Mouse (Mus musculus) bone marrow macrophage, adult 2 months (primary cell): ENCODE measurements around the gene Hoxc5. TPM values are rescaled to one million over a fixed set of nuclear protein-coding genes. Genes with fewer than 3 reads are reported as not detected.

ENCODE experiments used
- H3K27ac ChIP-seq: 2 replicates; pipeline ENCODE4 v1.5.1; 2012; ENCODE audit warnings: low read depth, low read length; ENCODE audit not compliant: insufficient read depth
- H3K4me1 ChIP-seq: 2 replicates; pipeline ENCODE4 v1.6.1; 2012; ENCODE audit warnings: low read length; ENCODE audit not compliant: control insufficient read depth, insufficient read depth
- H3K4me3 ChIP-seq: 2 replicates; pipeline ENCODE4 v1.5.1; 2012; ENCODE audit warnings: mild to moderate bottlenecking, low read length, moderate library complexity; ENCODE audit not compliant: insufficient read depth
- CTCF ChIP-seq: IDR thresholded peaks from 2 replicates; pipeline ENCODE4 v1.5.1; 2012; ENCODE audit warnings: low read depth, mild to moderate bottlenecking, low read length, moderate library complexity
- POLR2A ChIP-seq: IDR thresholded peaks from 2 replicates; pipeline ENCODE4 v1.6.1; 2012; ENCODE audit warnings: mild to moderate bottlenecking, low read depth, low read length, borderline replicate concordance
- polyA plus RNA-seq: library from polyadenylated mRNA; stranded (reverse); fragments of >200 nt; gene quantifications from 2 replicates; pipeline ENCODE4 v1.2.4, GENCODE M21; 2012; ENCODE audit not compliant: missing spikeins, insufficient read depth, insufficient read length

Gene Hoxc5
- polyA plus RNA-seq: not detected in 2 replicates

DNA sequence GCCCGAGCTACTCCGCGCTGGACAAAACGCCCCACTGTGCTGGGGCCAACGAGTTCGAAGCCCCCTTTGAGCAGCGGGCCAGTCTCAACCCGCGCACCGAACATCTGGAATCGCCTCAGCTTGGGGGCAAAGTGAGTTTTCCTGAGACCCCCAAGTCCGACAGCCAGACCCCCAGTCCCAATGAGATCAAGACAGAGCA, at the start of gene Hoxc5:
Hoxc5 (plus strand) TSS at position 132 of the 199 bp plus-strand sequence.
- H3K4me3 ChIP-seq: no peak within 1 kb of the TSS
- peaks cover 6% of the 10 kb centered on the region; the same call in 1 of the 2 replicates for H3K4me1 ChIP-seq
- no peak for TF ChIP-seq CTCF
- no peak for TF ChIP-seq POLR2A
- H3K27ac ChIP-seq: no peak within 1 kb of the TSS

DNA sequence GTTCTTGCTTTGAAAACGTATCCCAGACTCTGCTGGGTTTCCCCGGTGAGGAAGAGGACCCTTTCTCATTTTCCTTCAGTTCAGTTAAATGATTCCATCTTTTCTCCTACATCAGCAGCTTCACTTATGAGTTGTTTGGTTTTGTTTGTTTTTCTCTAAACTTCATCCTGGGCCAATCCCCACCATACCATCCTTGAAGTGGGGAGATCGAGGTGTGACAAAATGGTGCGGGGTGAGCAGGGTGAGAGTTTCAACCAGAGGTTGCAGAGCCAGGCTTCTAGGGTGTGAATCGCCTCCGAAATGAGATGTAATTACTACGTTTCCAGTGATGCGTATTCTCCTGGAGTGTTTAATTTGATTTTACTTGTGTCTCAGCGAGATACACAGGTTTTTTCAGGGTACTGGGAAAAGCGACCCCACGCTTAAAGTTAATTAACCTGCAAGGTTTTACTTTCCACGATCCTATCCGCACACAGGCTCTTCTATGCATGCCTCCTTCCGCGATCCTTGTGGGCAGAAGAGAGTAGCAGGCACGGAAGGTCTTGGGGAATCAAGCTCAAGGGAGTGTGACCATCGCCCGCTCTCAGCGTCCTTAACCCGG, 49.2 kb upstream of the Hoxc5 start:
- TF ChIP-seq CTCF: no peak
- TF ChIP-seq POLR2A: no peak
- H3K27ac ChIP-seq: no peak overlapping the region
- no peaks in the 10 kb centered on the region for H3K4me1 ChIP-seq
- H3K4me3 ChIP-seq: no peak overlapping the region

DNA sequence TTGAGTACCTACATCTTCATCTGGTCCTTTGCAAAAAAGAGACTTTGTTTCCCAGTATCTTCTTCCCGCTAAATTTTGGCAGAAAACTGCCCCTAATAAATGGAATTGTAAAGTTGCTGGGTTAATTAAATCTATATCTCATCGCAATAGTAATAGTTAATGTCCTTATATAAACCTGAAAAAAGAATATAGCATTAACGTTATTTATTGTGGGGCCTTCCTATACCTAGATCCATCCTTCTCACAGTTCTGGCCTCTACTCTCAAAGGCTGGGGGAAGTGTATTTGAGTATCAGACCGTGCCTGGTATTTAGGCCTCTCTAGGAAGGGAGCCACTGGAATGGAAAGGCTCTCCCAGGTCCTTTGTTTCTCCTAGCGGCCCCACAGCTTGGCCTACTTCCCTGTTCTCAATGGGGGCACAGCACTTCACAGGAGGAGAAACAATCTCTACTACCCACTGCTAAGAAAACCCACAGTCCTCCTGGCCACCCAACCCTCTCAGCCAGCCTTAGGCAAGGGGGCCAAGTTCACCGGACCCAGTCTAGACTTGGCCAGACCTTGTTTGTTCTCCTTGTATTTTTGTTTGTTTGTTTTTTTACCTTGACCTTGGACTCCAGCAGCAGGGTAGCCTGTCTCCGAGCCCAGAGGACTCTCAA, 48.5 kb upstream of the Hoxc5 start:
- no peak for TF ChIP-seq POLR2A
- TF ChIP-seq CTCF: no peak

DNA sequence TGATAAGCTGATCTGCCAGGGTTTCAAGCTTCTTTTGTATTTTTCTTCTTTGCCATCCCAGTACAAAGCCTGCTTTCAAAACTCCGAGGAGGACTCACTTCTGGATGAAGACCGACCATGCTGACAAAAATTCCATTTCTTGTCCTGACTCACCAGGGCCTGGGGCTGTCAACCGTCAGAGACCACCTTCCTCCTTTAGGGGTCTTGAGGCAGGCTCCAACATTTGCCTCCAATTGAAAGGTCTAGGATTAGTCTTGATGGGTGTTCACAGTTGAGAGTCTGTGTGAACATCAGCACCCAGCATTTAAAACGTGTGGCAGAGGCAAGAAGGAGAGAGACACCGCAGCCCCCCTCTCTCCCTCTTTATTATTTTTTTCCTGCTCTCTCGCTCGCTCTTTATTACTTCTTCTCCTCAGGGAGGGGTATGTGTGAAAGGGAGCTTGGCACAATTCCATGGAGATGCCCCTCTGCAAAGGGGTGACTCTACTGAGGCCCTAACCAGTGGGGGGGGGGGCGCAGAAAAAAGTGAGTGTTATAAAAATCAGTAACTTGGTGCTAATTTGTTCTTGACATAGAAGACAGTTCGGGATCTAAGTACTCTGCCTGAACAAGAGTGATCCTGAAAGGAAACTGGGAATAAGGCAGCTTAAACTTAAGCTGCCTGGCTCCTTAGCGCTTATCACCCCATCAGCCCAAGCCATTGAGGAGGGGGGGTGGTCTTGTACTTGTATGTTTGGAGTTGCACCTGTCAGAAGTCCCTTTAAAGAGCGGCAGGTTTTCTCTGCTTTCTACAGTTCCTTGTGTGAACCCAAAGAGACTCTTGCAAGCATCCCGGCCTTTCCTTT, 47.7 kb upstream of the Hoxc5 start:
- Histone ChIP-seq H3K4me3 (no peak overlapping the region), H3K4me1 (no peaks in the 10 kb centered on the region), H3K27ac (no peak overlapping the region)
- TF ChIP-seq CTCF (no peak), POLR2A (no peak)

More for the DNA sequence above, 48.5 kb upstream of the Hoxc5 start:
- no peak overlapping the region for H3K4me3 ChIP-seq
- H3K27ac ChIP-seq: no peak overlapping the region
- H3K4me1 ChIP-seq: no peaks in the 10 kb centered on the region

DNA sequence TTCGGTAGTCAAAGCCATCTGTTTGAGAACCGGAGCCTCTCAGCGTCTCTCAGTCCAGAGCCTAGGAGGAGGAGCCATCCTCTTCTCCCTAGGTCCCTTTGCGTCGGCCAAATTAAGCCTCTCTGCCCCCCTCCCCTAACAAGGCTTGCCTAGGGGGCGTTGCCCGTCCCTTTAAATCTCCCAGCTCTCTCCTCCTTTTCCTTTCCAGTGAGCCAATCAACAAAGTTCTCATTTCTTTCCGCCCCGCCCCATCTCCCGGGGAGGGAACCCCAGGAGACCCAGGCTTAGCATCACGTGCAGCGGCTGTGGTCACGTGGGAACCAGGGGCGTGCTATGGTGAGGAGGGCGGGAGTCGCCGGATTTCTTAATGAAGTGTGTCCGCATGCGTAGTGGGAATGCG, 46.6 kb upstream of the Hoxc5 start:
- Histone ChIP-seq H3K4me1 (no peaks in the 10 kb centered on the region), H3K27ac (no peak overlapping the region), H3K4me3 (no peak overlapping the region)
- no peak for TF ChIP-seq CTCF

DNA sequence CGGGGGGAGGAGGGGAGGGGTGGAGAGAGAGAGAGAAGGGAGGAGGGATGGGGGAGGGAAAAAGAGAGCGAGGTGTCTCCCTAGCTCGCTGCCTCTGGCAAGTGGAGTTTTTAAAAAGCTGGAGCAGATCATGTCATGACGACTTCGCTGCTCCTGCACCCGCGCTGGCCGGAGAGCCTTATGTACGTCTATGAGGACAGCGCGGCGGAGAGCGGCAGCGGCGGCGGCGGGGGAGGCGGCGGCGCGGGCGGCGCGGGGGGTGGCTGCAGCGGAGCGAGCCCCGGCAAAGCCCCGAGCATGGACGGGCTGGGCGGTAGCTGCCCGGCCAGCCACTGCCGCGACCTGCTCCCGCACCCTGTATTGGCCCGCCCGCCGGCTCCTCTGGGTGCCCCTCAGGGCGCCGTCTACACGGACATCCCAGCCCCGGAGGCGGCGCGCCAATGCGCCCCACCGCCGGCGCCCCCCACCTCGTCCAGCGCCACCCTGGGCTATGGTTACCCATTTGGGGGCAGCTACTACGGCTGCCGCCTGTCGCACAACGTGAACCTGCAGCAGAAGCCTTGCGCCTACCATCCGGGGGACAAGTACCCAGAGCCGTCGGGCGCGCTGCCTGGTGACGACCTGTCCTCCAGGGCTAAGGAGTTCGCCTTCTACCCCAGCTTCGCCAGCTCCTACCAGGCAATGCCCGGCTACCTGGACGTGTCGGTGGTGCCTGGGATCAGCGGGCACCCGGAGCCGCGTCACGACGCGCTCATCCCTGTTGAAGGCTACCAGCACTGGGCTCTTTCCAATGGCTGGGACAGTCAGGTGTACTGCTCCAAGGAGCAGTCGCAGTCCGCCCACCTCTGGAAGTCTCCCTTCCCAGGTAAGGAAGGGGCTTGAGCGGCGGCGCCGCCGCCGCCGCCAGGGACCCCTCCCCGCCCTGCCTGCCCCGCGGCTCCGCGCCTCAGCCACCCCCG, 45.9 kb upstream of the Hoxc5 start, which contains the start of gene Hoxc13:
Hoxc13 (plus strand) TSS at position 51 of the 959 bp plus-strand sequence.
- TF ChIP-seq CTCF (no peak), POLR2A (no peak)
- no peaks in the 10 kb centered on the region for H3K4me1 ChIP-seq
- no peak within 1 kb of the TSS for H3K4me3 ChIP-seq
- H3K27ac ChIP-seq: no peak within 1 kb of the TSS

DNA sequence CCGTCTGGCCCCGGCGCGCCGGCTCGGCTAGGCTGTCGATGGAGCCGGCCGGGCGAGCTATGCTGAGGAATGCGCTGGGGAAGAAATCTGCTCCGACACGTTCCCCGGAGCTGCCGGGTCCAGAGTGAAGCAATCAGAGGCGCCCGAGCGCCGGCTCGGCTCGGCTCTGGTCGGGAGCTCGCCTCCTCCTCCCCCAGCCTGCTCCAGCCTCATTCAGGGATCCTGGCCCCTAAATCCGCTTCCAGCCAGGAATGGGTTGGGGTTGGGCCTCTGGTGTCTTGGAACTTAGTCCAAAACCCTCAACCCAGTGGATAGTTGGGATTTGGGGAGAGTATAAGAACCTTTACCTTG, 45.3 kb upstream of the Hoxc5 start:
- Histone ChIP-seq H3K27ac (no peak overlapping the region), H3K4me3 (no peak overlapping the region), H3K4me1 (no peaks in the 10 kb centered on the region)
- TF ChIP-seq CTCF: no peak
- TF ChIP-seq POLR2A: no peak

DNA sequence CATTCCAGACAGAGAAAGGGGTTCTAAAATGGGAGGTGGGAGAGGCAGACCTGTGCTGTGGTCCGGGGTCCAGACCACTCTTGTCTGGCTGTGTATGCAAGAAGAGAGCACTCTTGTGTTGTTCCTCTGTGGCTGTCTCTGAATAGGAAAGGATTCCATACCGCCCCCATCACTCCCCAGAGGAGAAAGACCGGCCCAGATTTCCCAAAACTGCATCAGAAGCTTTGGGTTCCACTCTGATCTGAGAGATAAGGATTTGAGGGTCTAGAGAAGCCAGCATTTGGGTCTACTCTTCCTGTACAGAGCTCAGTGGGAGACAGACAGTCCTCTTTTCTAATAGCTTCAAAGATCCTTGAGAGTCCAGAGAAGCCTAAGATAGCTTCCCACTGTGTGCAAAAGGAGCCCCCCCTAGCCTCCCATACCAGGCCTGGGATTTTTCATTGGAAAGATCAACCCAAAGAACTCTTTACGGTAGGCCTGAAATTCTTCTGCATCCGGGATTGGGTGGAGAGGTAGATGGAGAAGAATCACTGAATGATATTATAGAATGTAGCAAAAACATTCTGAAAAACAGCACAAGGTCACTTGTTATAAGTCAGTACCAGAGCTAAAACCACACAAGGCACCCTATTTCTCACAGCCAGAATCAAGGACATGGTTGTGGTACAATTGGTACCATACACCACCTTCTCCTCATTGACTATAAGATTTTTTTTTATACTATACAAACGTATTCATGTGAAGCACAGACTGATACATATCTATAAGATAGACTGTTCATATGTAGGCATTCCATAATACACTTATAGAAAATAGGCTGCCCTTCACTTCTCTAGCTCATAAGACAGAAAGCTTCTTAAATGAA, 44.4 kb upstream of the Hoxc5 start:
- no peak overlapping the region for H3K4me3 ChIP-seq
- H3K27ac ChIP-seq: no peak overlapping the region
- TF ChIP-seq POLR2A (no peak), CTCF (no peak)
- no peaks in the 10 kb centered on the region for H3K4me1 ChIP-seq

DNA sequence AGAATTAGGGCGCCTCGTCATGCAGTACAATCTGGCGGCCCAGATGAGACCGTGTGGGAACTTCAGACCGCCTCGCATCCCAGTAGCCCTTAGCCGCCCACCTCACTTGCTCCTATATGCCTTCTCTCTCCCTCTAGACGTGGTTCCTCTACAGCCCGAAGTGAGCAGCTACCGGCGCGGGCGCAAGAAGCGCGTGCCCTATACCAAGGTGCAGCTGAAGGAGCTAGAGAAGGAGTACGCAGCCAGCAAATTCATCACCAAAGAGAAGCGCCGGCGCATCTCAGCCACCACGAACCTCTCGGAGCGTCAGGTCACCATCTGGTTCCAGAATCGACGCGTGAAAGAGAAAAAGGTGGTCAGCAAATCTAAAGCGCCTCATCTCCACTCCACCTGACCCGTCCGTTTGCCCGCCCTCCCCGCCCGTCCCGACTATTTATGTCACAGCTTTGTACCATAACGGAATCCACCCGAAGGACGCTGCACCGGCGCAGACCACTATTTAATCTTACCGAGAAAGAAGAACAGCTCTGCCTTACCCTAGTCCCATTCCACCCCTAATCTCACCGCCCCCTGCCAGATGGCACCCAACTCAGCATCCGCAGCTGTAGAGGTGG, 40.1 kb upstream of the Hoxc5 start:
- Histone ChIP-seq H3K4me1 (no peaks in the 10 kb centered on the region), H3K4me3 (no peak overlapping the region), H3K27ac (no peak overlapping the region)
- no peak for TF ChIP-seq POLR2A
- no peak for TF ChIP-seq CTCF
